Mouse (Mus musculus): ENCODE data around the gene 1700037C18Rik.
"Not testable (repeated sequence)": the region's sequence is repeated elsewhere in the genome, so short reads cannot be mapped to it uniquely, and the experiment has no call there.

The 1700037C18Rik gene

DNA sequence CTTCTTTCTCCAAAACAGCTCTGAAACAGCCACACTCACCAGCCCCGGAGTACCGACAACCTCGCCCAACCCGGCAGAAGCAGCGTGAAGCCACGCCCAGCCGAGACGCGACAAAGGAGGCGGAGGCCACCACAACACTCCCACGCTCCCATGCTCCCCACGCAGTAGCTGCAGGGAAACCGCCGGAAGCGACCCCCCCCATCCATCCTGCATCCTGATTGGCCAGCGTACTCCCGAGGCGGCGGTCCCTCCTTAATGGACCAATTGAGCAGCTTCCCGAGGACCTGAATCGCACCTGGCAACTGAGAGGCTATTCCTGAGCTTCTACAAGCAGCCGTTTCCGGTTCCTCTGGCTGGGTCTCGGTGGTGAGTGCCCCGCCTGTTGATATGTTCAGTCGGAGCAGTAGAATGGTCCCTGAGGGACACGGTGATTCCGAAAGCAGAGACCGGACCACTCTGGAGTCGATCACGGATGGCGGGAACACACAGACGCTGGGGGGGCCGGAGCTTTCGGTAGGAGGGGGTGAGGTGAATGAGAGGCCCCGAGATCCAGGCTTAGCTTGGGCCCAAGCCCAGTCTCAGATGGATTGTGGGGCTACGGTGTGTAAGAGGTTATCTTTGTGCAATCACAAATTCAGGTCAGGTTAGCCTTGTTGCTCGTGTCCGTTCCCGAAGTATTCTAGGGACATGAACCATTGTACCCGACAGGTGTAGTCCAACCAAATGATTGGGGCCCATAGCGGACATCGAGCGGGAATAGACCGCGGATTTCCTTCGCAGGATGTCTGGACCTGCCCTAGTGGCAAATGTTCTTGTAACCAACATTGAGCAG is 36.1 kb downstream of the 1700037C18Rik start, which contains the start of gene Naa60:
Gene Naa60 (plus strand): TSS at position 160 of the 832 bp plus-strand sequence.
- peak; percentile 86 for DNase-seq (ENCODE audit: low read depth, low spot score)

DNA sequence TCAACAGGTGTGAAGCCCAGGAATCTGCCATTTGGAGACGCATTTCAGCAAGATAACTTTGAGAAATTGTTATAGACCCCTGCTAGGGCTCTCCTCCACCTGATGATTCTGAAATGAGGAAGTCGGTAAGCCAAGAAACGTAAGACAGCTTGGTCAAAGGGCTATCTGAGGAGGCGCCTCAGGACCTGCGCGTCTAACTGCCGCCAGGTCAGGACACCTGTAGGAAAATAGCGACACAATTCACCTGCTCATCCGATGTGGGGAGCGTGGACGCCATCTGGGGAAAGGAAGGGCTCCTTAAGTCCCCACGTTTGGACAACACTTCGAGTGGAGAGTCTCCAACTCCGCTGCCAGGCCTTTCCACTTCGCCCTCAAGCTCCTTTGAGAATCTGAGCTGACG is 36.7 kb downstream of the 1700037C18Rik start:
- no peak for DNase-seq (ENCODE audit: low read depth, low spot score)

- no peak for DNase-seq (ENCODE audit: low read depth, low spot score)
These were observed 49.2 kb downstream of the 1700037C18Rik start for GRCm38 (mm10) chr16:3859254-3859653.

- DNase-seq (ENCODE audit: low read depth, low spot score) = no peak
These were observed 52.7 kb downstream of the 1700037C18Rik start for GRCm38 (mm10) chr16:3855776-3856175.

- DNase-seq (ENCODE audit: low read depth, low spot score) = no peak
These were observed 53.9 kb downstream of the 1700037C18Rik start for GRCm38 (mm10) chr16:3854437-3855182.

DNA sequence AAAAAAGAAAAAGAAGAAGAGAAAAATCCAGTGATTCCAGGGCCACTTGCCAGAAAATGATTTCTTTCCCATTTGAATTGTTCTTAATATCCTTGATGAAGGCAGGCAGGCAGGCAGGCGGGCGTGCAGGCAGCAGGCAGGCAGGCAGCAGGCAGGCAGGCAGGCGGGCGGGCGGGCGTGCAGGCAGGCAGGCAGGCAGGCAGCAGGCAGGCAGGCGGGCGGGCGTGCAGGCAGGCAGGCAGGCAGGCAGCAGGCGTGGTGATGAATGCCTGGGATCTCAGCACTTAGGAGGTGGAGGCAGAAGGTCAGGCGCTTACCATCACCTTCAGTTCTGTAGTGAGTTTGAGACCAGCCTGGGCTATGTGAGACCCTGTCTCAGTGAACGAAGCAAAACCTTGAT is 55.9 kb downstream of the 1700037C18Rik start:
- no peak for DNase-seq (ENCODE audit: low read depth, low spot score)

DNA sequence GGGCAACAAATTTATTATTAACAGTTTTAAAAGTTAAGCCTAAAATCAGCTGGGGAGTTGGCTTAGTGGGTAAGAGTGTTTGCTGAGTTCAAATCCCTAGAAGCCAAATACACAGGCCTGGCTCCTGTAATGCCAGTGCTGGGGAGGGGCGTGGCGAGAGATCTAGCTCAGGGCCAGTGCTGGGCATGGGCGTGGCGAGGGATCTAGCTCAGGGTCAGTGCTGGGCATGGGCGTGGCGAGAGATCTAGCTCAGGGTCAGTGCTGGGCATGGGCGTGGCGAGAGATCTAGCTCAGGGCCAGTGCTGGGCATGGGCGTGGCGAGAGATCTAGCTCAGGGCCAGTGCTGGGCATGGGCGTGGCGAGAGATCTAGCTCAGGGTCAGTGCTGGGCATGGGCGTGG is 57.2 kb downstream of the 1700037C18Rik start:
- not testable (repeated sequence) for DNase-seq (ENCODE audit: low read depth, low spot score)

- DNase-seq (ENCODE audit: low read depth, low spot score) = no peak
These were observed 60.1 kb downstream of the 1700037C18Rik start for GRCm38 (mm10) chr16:3848416-3848815.

- no peak for DNase-seq (ENCODE audit: low read depth, low spot score)
These were observed 60.6 kb downstream of the 1700037C18Rik start for GRCm38 (mm10) chr16:3847871-3848270.

GRCm38 (mm10) chr16:3846711-3847518 is 61.6 kb downstream of the 1700037C18Rik start, which contains the start of gene Zfp174:
TSS of gene Zfp174 (plus strand) at chr16:3847268.
- DNase-seq (ENCODE audit: low read depth, low spot score) = peak; percentile 92

Measured in brain, embryonic 18.5 days (tissue).